Mouse (Mus musculus) lung, adult 2 months (tissue): ENCODE results near the gene Tiam1.

Source experiments
- CTCF ChIP-seq: fragments of 200-500 bp; IDR thresholded peaks from 2 replicates; pipeline ENCODE4 v1.5.1; 2011; ENCODE audit warnings: mild to moderate bottlenecking, low read length, control low read depth; ENCODE audit not compliant: insufficient read depth
- POLR2A ChIP-seq: fragments of 200-500 bp; IDR thresholded peaks from 2 replicates; pipeline ENCODE4 v1.6.1; 2011; ENCODE audit warnings: low read depth, mild to moderate bottlenecking, control low read depth, low read length, borderline replicate concordance; ENCODE audit errors: extremely low read depth

DNA sequence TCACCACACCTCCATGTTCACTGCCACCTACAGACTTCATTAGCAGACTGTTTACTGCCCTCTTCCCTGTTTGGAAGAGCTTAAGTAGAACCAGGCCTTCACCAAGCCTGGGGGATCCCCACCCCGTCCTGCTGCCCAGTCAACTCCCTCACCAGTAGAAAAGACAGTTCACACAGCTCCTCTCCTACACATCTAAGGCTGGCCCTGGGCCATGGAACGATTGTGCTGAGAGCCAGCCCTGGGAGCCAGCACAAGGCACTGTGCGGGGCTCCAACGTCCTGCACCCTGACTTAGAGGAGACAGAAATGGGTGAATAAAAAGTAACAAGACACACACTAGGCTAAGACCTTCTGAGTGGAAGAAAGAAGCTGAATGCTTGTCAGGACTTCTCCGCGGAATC lies 20.5 kb downstream of the Tiam1 start:
- TF ChIP-seq CTCF (no peak), POLR2A (no peak)
